Mouse (Mus musculus): Measurements from ENCODE around the gene Slc36a2. TPM values are rescaled to one million over a fixed set of nuclear protein-coding genes. Genes with fewer than 3 reads are reported as not detected.

The Slc36a2 gene
- polyA plus RNA-seq, 1 experiment from 2014 or later = 0.51 TPM

DNA sequence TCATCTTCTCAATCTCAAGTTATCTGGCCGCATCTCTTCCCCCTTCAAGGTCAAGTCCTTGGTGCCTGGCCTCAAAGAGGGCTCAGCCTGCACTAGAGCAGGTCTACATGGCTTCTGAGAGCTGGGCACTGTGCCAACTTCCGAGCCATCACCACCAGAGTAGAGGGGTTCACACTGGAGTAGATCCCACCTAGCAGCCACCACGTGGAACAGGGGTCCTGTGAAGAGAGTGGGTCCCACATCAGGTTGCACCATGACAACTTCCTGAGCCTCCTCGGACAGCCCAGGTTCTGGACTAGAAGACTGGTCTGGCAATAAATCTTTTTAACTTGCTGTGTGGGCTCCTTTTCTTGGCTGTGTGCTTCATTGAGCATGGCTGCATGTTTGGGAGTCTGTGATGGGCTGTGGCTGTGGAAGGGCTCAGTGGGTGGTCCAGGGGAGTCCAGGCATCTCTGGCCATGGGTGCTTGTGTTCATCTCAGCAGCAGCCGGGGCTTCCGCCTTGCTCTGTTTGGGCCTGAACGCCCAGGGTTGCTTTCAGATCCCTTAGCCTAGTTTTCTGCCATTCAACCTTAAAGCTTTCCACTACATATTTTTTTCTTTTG, 74.2 kb downstream of the Slc36a2 start:
- H3K9me3 ChIP-seq (replicated peaks) = no peaks in the 10 kb centered on the region
- WGBS = 64% methylated on average over 7 of the region's 7 CpGs
- no peaks in the 10 kb centered on the region for H3K27me3 ChIP-seq (replicated peaks)
- no peak overlapping the region for H3K9ac ChIP-seq (replicated peaks)
- no peak overlapping the region for H3K27ac ChIP-seq (replicated peaks)
- no peak overlapping the region for H3K4me3 ChIP-seq (replicated peaks)
- no peak for ATAC-seq (ENCODE audit: low FRiP score)
- H3K36me3 ChIP-seq = peaks cover 32% of the 10 kb centered on the region
- H3K4me1 ChIP-seq = peaks cover 3% of the 10 kb centered on the region; the same call in 1 of the 2 replicates
- H3K4me2 ChIP-seq = no peak overlapping the region

- Histone ChIP-seq H3K4me1 (peaks cover 3% of the 10 kb centered on the region; the same call in 1 of the 2 replicates), H3K9me3 (replicated peaks) (no peaks in the 10 kb centered on the region), H3K36me3 (peaks cover 34% of the 10 kb centered on the region), H3K4me2 (no peak overlapping the region), H3K27ac (replicated peaks) (no peak overlapping the region), H3K9ac (replicated peaks) (no peak overlapping the region), H3K4me3 (replicated peaks) (no peak overlapping the region), H3K27me3 (replicated peaks) (no peaks in the 10 kb centered on the region)
- ATAC-seq (ENCODE audit: low FRiP score) = no peak
- 98% methylated on average over 7 of the region's 7 CpGs for WGBS
Measured at GRCm38 (mm10) chr11:55109521-55110300, 75.2 kb downstream of the Slc36a2 start.

Other genes starting within 250 kb of the Slc36a2 start
- 20.0 and 23.2 TPM in 2 replicates for gene Tnip1, start 222.2 kb downstream of the Slc36a2 start, polyA plus RNA-seq (2015; fragmentation: Nextera tagmentation; extraction: Ambion mirVana)
- 98.4 and 142 TPM in 2 replicates for gene Anxa6, start 151.6 kb downstream of the Slc36a2 start, polyA plus RNA-seq (2015; fragmentation: Nextera tagmentation; extraction: Ambion mirVana)
- 0.56 and 2.7 TPM in 2 replicates for gene Ccdc69, start 106.9 kb downstream of the Slc36a2 start, polyA plus RNA-seq (2015; fragmentation: Nextera tagmentation; extraction: Ambion mirVana)
- 33.1 and 37.1 TPM in 2 replicates for gene Gm2a, start 87.0 kb downstream of the Slc36a2 start, polyA plus RNA-seq (2015; fragmentation: Nextera tagmentation; extraction: Ambion mirVana)
- gene Slc36a3, start 33.4 kb downstream of the Slc36a2 start, polyA plus RNA-seq (2015; fragmentation: Nextera tagmentation; extraction: Ambion mirVana) = not detected in 2 replicates
- gene Slc36a1, start 19.3 kb upstream of the Slc36a2 start, polyA plus RNA-seq (2015; fragmentation: Nextera tagmentation; extraction: Ambion mirVana) = 4.7 and 6.7 TPM in 2 replicates
- 0.04 and 0.14 TPM in 2 replicates for gene Fat2, start 151.5 kb upstream of the Slc36a2 start, polyA plus RNA-seq (2015; fragmentation: Nextera tagmentation; extraction: Ambion mirVana)
- gene Sparc, start 238.1 kb upstream of the Slc36a2 start, polyA plus RNA-seq (2015; fragmentation: Nextera tagmentation; extraction: Ambion mirVana) = 747 and 833 TPM in 2 replicates